Mouse (Mus musculus) ES-Bruce4 (cell line): Measurements from ENCODE around the gene Nup210l. TPM values are rescaled to one million over a fixed set of nuclear protein-coding genes. Genes with fewer than 3 reads are reported as not detected.

Experiments used
- H3K27ac ChIP-seq: 2 replicates; pipeline ENCODE4 v1.5.1; 2012; ENCODE audit warnings: low read length, inconsistent platforms; ENCODE audit not compliant: insufficient read depth
- H3K27me3 ChIP-seq: 2 replicates; pipeline ENCODE4 v1.6.1; 2012; ENCODE audit warnings: mild to moderate bottlenecking, low read length, inconsistent platforms; ENCODE audit not compliant: control insufficient read depth, poor library complexity, insufficient read depth, severe bottlenecking
- H3K36me3 ChIP-seq: 2 replicates; pipeline ENCODE4 v1.6.1; 2012; ENCODE audit warnings: inconsistent platforms, mild to moderate bottlenecking, low read length, moderate library complexity; ENCODE audit not compliant: control insufficient read depth, poor library complexity, insufficient read depth, severe bottlenecking
- H3K4me1 ChIP-seq: one replicate; pipeline ENCODE4 v1.8.1; 2011; ENCODE audit warnings: low read length; ENCODE audit not compliant: control insufficient read depth, insufficient read depth
- H3K4me3 ChIP-seq: 2 replicates; pipeline ENCODE4 v1.5.1; 2011; ENCODE audit warnings: low read depth, mild to moderate bottlenecking, low read length
- H3K9ac ChIP-seq: 2 replicates; pipeline ENCODE4 v1.6.1; 2012; ENCODE audit warnings: low read depth, mild to moderate bottlenecking, inconsistent platforms; ENCODE audit not compliant: poor library complexity, severe bottlenecking
- H3K9me3 ChIP-seq: replicated peaks from 2 replicates; pipeline ENCODE4 v1.6.1; 2012; ENCODE audit warnings: mild to moderate bottlenecking, low read length, inconsistent platforms; ENCODE audit not compliant: control insufficient read depth, poor library complexity, insufficient read depth, severe bottlenecking
- CTCF ChIP-seq: IDR thresholded peaks from one replicate; pipeline ENCODE4 v1.8.1; 2011; ENCODE audit warnings: low read depth, low read length
- EP300 ChIP-seq: IDR thresholded peaks from 2 replicates; pipeline ENCODE4 v1.6.1; 2011; ENCODE audit warnings: low read depth, low read length; ENCODE audit not compliant: insufficient read depth
- POLR2A ChIP-seq: IDR thresholded peaks from one replicate; pipeline ENCODE4 v1.8.1; 2011; ENCODE audit warnings: low read length; ENCODE audit not compliant: insufficient read depth
- polyA plus RNA-seq: library from polyadenylated mRNA; stranded (reverse); fragments of >200 nt; gene quantifications from 2 replicates; pipeline ENCODE4 v1.2.4, GENCODE M21; 2011; ENCODE audit warnings: low read depth; ENCODE audit not compliant: missing spikeins, insufficient read depth, insufficient read length

The Nup210l gene
- polyA plus RNA-seq, 1 experiment, result 0.73 TPM

- Histone ChIP-seq H3K9ac (no peak overlapping the region), H3K4me3 (no peak overlapping the region), H3K9me3 (no peaks in the 10 kb centered on the region), H3K4me1 (no peaks in the 10 kb centered on the region), H3K27ac (no peak overlapping the region), H3K36me3 (peaks cover under 1% of the 10 kb centered on the region; the same call in 1 of the 2 replicates), H3K27me3 (no peaks in the 10 kb centered on the region)
- no peak for TF ChIP-seq POLR2A
- TF ChIP-seq CTCF, result no peak
- no peak for TF ChIP-seq EP300
These were observed 99.0 kb downstream of the Nup210l start for GRCm38 (mm10) chr3:90202884-90203283.

DNA sequence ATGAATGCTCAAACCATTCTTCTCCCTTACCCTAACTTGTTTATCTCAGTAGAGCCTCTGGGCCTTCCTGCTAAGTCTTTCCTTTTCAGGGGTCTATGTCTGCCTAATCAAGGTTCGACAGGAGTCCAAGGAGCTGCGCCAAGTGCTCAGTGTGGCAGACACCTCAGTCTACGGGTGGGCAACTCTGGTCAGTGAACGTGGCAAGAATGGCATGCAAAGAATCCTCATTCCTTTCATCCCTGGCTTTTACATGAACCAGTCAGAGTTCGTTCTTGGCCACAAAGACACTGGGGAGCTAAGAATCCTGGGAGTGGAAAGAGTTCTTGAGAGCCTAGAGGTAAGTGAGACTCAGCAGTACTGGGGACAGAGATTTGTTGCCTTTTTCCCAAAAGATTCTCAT, 99.7 kb downstream of the Nup210l start:
- Histone ChIP-seq H3K36me3 (peaks cover 7% of the 10 kb centered on the region), H3K27ac (no peak overlapping the region), H3K9ac (no peak overlapping the region), H3K9me3 (no peaks in the 10 kb centered on the region), H3K4me3 (no peak overlapping the region), H3K27me3 (no peaks in the 10 kb centered on the region), H3K4me1 (no peaks in the 10 kb centered on the region)
- TF ChIP-seq POLR2A (no peak), CTCF (no peak), EP300 (no peak)

- TF ChIP-seq POLR2A, result no peak
- no peak for TF ChIP-seq CTCF
- no peak for TF ChIP-seq EP300
- Histone ChIP-seq H3K27me3 (no peaks in the 10 kb centered on the region), H3K4me3 (no peak overlapping the region), H3K9ac (no peak overlapping the region), H3K9me3 (no peaks in the 10 kb centered on the region), H3K4me1 (no peaks in the 10 kb centered on the region), H3K36me3 (peaks cover 17% of the 10 kb centered on the region), H3K27ac (no peak overlapping the region)
These were observed 100.7 kb downstream of the Nup210l start for GRCm38 (mm10) chr3:90204582-90204981.

DNA sequence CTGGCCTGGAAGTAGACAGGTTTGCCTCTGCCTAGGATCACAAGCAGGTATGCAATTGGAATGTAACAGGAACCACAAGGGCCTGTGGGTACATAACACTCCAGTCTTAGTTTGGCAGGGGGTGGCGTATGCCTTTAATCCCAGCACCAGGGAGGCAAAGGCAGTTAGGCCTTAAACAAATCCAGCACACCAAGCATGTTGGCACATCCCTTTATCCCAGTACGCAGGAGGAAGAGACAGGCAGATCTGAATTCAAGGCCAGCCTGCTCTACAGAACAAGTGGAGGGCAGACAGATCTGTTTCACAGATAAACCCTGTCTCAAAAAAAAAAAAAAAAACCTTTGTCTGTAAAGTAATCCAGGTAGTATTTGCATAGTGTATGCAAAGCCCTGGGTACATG, 104.7 kb downstream of the Nup210l start:
- peaks cover 49% of the 10 kb centered on the region for H3K36me3 ChIP-seq

DNA sequence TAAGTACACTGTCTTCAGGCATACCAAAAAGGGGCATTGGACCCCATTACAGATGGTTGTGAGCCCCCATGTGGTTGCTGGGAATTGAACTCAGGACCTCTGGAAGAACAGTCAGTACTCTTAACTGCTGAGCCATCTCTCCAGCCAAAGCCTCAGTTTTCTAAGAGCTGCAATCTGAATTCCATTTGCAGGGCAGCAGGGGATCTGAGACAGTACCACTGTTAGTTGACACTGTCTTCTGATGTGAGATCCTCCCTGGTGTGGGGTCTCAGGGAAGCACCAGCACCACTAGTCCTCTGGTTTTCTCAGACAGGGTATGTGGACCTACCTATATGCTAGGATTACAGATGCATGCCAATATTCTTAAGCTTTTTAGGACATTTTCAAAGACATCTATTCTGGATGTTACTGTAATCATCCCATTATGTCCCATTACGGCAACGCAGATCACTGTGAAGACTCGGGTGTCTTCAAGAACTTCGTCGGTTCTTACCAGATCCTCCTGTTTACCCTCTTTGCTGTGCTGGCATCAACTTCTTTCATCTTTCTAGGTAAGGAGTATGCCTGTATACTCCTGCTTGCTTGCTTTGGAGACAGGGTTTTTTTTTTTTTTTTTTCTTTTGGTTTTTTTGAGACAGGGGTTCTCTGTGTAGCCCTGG, 106.1 kb downstream of the Nup210l start:
- Histone ChIP-seq H3K27ac (peak overlapping the region; percentile 26; the same call in 1 of the 2 replicates), H3K4me1 (no peaks in the 10 kb centered on the region), H3K9me3 (no peaks in the 10 kb centered on the region), H3K36me3 (peaks cover 49% of the 10 kb centered on the region), H3K27me3 (no peaks in the 10 kb centered on the region), H3K4me3 (no peak overlapping the region), H3K9ac (0 out of 2 replicates have a peak overlapping the region, but pooled peaks have one; percentile 34)
- TF ChIP-seq EP300 (no peak), CTCF (no peak), POLR2A (no peak)

More for the DNA sequence above, 104.7 kb downstream of the Nup210l start:
- Histone ChIP-seq H3K9ac (no peak overlapping the region), H3K4me1 (no peaks in the 10 kb centered on the region), H3K27ac (no peak overlapping the region), H3K9me3 (no peaks in the 10 kb centered on the region), H3K27me3 (no peaks in the 10 kb centered on the region), H3K4me3 (no peak overlapping the region)
- TF ChIP-seq CTCF (no peak), EP300 (no peak), POLR2A (no peak)

- Histone ChIP-seq H3K4me3 (peak overlapping the region; percentile 63), H3K9ac (peak overlapping the region; percentile 93), H3K36me3 (peaks cover 49% of the 10 kb centered on the region), H3K27ac (peak overlapping the region; percentile 72), H3K9me3 (no peaks in the 10 kb centered on the region), H3K4me1 (no peaks in the 10 kb centered on the region), H3K27me3 (no peaks in the 10 kb centered on the region)
- no peak for TF ChIP-seq POLR2A
- no peak for TF ChIP-seq EP300
- no peak for TF ChIP-seq CTCF
These were observed 107.8 kb downstream of the Nup210l start for GRCm38 (mm10) chr3:90211475-90212398.
